Mouse (Mus musculus) midbrain, embryonic 11.5 days (tissue): ENCODE measurements around the gene Pglyrp3. TPM values are rescaled to one million over a fixed set of nuclear protein-coding genes. Genes with fewer than 3 reads are reported as not detected.

Source experiments
- microRNA-seq: library from miRNA; unstranded; fragments of <30 nt; microRNA quantifications from one replicate; pipeline ENCODE4, GENCODE M21; 2017
- polyA plus RNA-seq: library from polyadenylated mRNA; unstranded; fragments of >200 nt; fragmentation: Nextera tagmentation; extraction: Ambion mirVana; gene quantifications from 2 replicates; pipeline ENCODE4 v1.2.1, GENCODE M21; 2014

Pglyrp3 gene
- polyA plus RNA-seq, 1 experiment from 2014 or later: not detected

Small RNAs within 50 kb of the gene (microRNA-seq; reads per million reads assigned to microRNA genes)
- gene Gm23697: not detected
- gene Gm25145: not detected

Other genes with a start within 250 kb of the Pglyrp3 start
- gene Lor, start 68.6 kb downstream of the Pglyrp3 start, polyA plus RNA-seq: 0.70 and 0.76 TPM in 2 replicates
- gene Prr9, start 109.4 kb downstream of the Pglyrp3 start, polyA plus RNA-seq: not detected in 2 replicates
- gene Lelp1, start 128.2 kb downstream of the Pglyrp3 start, polyA plus RNA-seq: not detected in 2 replicates
- not detected in 2 replicates for gene Sprr2a1, start 201.2 kb downstream of the Pglyrp3 start, polyA plus RNA-seq
- not detected in 2 replicates for gene Sprr2a2, start 201.3 kb downstream of the Pglyrp3 start, polyA plus RNA-seq